18 mouse cellular contexts compared by ENCODE assay signal in the genomic region with DNA sequence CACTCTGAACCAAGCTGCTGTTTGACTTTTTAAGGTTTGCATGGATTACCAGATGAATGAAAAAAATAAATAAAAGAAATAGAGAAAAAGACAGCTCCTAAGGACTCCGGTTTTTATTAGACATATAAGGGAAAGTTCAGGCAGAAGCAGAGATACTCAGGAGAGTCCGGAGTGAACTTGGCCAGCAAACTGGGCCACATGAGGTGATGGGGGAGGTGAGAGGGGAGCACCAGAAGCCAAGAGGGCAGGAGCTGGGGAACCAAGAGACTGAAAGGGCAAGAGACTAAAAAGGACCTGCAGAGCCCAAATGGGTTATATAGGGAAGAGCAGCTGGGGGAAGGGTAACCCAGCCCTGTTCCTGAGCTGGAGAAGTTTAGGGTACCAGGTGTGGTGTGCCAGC. TPM values are rescaled to one million over a fixed set of nuclear protein-coding genes. Genes with fewer than 3 reads are reported as not detected.
"Had no signal": no experiment of that assay in that cellular context is flagged by ENCODE, and none has a peak within 500 bp of the region (broad histone marks: within the 10 kb centered on the region; RNA-seq: fewer than 3 reads in every experiment).

No protein-coding gene starts in this region.

- H3K9me3 ChIP-seq: lung, embryonic 15.5 days; stomach, embryonic 15.5 days had no signal

- H3K27me3 ChIP-seq: lung, embryonic 15.5 days; megakaryocyte, embryonic 14.5 days; midbrain, embryonic 12.5 days; midbrain, embryonic 15.5 days; neural tube, embryonic 12.5 days; stomach, embryonic 15.5 days had no signal

- DNase-seq: liver, postnatal 0 days; lung, adult 2 months; lung, postnatal 14 days; lung, postnatal 36 days; right cerebral cortex, postnatal 14 days; thymus, postnatal 14 days; thymus, postnatal 36 days had no signal

- H3K27ac ChIP-seq: lung, embryonic 15.5 days; macrophage; midbrain, embryonic 12.5 days; midbrain, embryonic 15.5 days; neural tube, embryonic 12.5 days; stomach, embryonic 15.5 days; stomach, postnatal 0 days had no signal

- H3K4me2 ChIP-seq: lung, embryonic 15.5 days; midbrain, embryonic 12.5 days; midbrain, embryonic 15.5 days; neural tube, embryonic 12.5 days; stomach, embryonic 15.5 days had no signal

- ATAC-seq: liver, postnatal 0 days; lung, postnatal 0 days; midbrain, embryonic 15.5 days had no signal

- H3K4me3 ChIP-seq: lung, embryonic 15.5 days; megakaryocyte, embryonic 14.5 days; midbrain, embryonic 12.5 days; midbrain, embryonic 15.5 days; neural tube, embryonic 12.5 days; stomach, embryonic 15.5 days had no signal

- H3K9ac ChIP-seq: liver, postnatal 0 days; lung, embryonic 15.5 days; midbrain, embryonic 12.5 days; midbrain, embryonic 15.5 days; neural tube, embryonic 12.5 days; stomach, embryonic 15.5 days had no signal

- H3K4me1 ChIP-seq: lung, embryonic 15.5 days; midbrain, embryonic 12.5 days; midbrain, embryonic 15.5 days; neural tube, embryonic 12.5 days; stomach, embryonic 15.5 days had no signal

- H3K36me3 ChIP-seq: lung, embryonic 15.5 days; midbrain, embryonic 12.5 days; midbrain, embryonic 15.5 days; neural tube, embryonic 12.5 days; stomach, embryonic 15.5 days had no signal

RNA-seq across cellular contexts. Expression of gene Pdcd1lg2, which starts 16.0 kb away (rescaled TPM):
- total RNA-seq: megakaryocyte progenitor cell, adult 5-6 weeks had no signal
- polyA plus RNA-seq: liver, postnatal 0 days; midbrain, embryonic 12.5 days; midbrain, embryonic 15.5 days; neural tube, embryonic 12.5 days; neural tube, embryonic 14.5 days; stomach, embryonic 15.5 days had no signal
